Mouse (Mus musculus): ENCODE results near the gene Lyrm4.

GRCm38 (mm10) chr13:36163898-36164297 lies 46.6 kb upstream of the Lyrm4 start:
- TF ChIP-seq CTCF (conservative IDR thresholded peaks at IDR 0.05; ENCODE audit: low read length) (no peak), POU5F1 (IDR thresholded peaks at IDR 0.05; ENCODE audit: borderline replicate concordance, low read length) (no peak), NANOG (IDR thresholded peaks at IDR 0.05; ENCODE audit: borderline replicate concordance, low read length) (no peak)
